Mouse (Mus musculus) gastrocnemius, postnatal 36 days (tissue): ENCODE measurements at regions not wholly inside any gene's neighbourhood (a gene's known extent, or its start where the extent isn't known, plus 50 kb on each side); places are given as distances from the start of the nearest gene placed in this dataset.

ENCODE experiments used
- DNase-seq, 2 experiments: peaks; one replicate each; pipeline ENCODE4 v3.0.0; 2022
- intact Hi-C: fragments of 180-260 bp; cut with DNase I; formaldehyde crosslinking; loops from one replicate; pipeline ENCODE4 v1.15.1; 2025

- no peak for DNase-seq
Measured at GRCm38 (mm10) chr14:103945753-103946152, 101.6 kb upstream of the Ednrb start.

GRCm38 (mm10) chr14:103939867-103940266, 95.7 kb upstream of the Ednrb start:
- no peak for DNase-seq
- intact Hi-C loops: no loop called here

More at GRCm38 (mm10) chr14:103945753-103946152, 101.6 kb upstream of the Ednrb start:
- intact Hi-C loops: no loop called here

- intact Hi-C loops: no loop called here
- no peak for DNase-seq
Measured at GRCm38 (mm10) chr14:103938937-103939336, 94.7 kb upstream of the Ednrb start.

- intact Hi-C loops: no loop called here
- no peak for DNase-seq
Measured at GRCm38 (mm10) chr14:103938201-103938600, 94.0 kb upstream of the Ednrb start.

- intact Hi-C loops: no loop called here
Measured at GRCm38 (mm10) chr14:103937700-103938099, 93.5 kb upstream of the Ednrb start.

GRCm38 (mm10) chr14:103933813-103934212, 89.6 kb upstream of the Ednrb start:
- DNase-seq: no peak

More at GRCm38 (mm10) chr14:103937700-103938099, 93.5 kb upstream of the Ednrb start:
- no peak for DNase-seq

GRCm38 (mm10) chr14:103932170-103932569, 88.0 kb upstream of the Ednrb start:
- intact Hi-C loops: no loop called here
- no peak for DNase-seq

More at GRCm38 (mm10) chr14:103933813-103934212, 89.6 kb upstream of the Ednrb start:
- intact Hi-C loops: no loop called here

GRCm38 (mm10) chr14:103929734-103930364, 85.6 kb upstream of the Ednrb start:
- intact Hi-C loops: no loop called here
- DNase-seq: no peak

- intact Hi-C loops: no loop called here
- DNase-seq: no peak
Measured at GRCm38 (mm10) chr14:103929155-103929729, 85.0 kb upstream of the Ednrb start.

- no peak for DNase-seq
- intact Hi-C loops: no loop called here
Measured at GRCm38 (mm10) chr14:103920169-103920568, 76.0 kb upstream of the Ednrb start.

GRCm38 (mm10) chr14:103919380-103919779, 75.2 kb upstream of the Ednrb start:
- intact Hi-C loops: no loop called here

GRCm38 (mm10) chr14:103913453-103913852, 69.3 kb upstream of the Ednrb start:
- no peak for DNase-seq
- intact Hi-C loops: no loop called here

More at GRCm38 (mm10) chr14:103919380-103919779, 75.2 kb upstream of the Ednrb start:
- no peak for DNase-seq

- no peak for DNase-seq
- intact Hi-C loops: no loop called here
Measured at GRCm38 (mm10) chr14:103911707-103912106, 67.5 kb upstream of the Ednrb start.

GRCm38 (mm10) chr14:103911280-103911679, 67.1 kb upstream of the Ednrb start:
- no peak for DNase-seq
- intact Hi-C loops: no loop called here

GRCm38 (mm10) chr14:103906417-103907070, 62.3 kb upstream of the Ednrb start:
- DNase-seq: no peak

GRCm38 (mm10) chr14:103900817-103901216, 56.6 kb upstream of the Ednrb start:
- intact Hi-C loops: no loop called here
- no peak for DNase-seq

More at GRCm38 (mm10) chr14:103906417-103907070, 62.3 kb upstream of the Ednrb start:
- intact Hi-C loops: no loop called here

- intact Hi-C loops: no loop called here
- DNase-seq: no peak
Measured at GRCm38 (mm10) chr14:103899111-103899814, 55.1 kb upstream of the Ednrb start.

- intact Hi-C loops: no loop called here
- DNase-seq: no peak
Measured at GRCm38 (mm10) chr14:103898689-103899088, 54.5 kb upstream of the Ednrb start.

GRCm38 (mm10) chr14:103895261-103895660, 51.1 kb upstream of the Ednrb start:
- intact Hi-C loops: no loop called here
- no peak for DNase-seq
